Mouse (Mus musculus) layer of hippocampus, postnatal 10 days (tissue): ENCODE results near the gene Rps27rt. TPM values are rescaled to one million over a fixed set of nuclear protein-coding genes. Genes with fewer than 3 reads are reported as not detected.

Experiments used
- total RNA-seq, 2 experiments: library from RNA; stranded (reverse); gene quantifications; 2 replicates each; pipeline ENCODE4 v1.2.3; 2021

Rps27rt gene
- total RNA-seq, 2 experiments from 2014 or later, result 5.7 to 13.2 TPM

Other genes with a start within 250 kb of the Rps27rt start
- gene Cmtm7, start 200.9 kb downstream of the Rps27rt start, total RNA-seq, result 1 to 10 TPM; 5.4 to 6.5 TPM
- gene Cmtm8, start 138.6 kb downstream of the Rps27rt start, total RNA-seq, result 1 to 10 TPM; 1.7 to 2.9 TPM
- 10 to 100 TPM; 84.6 to 89.3 TPM for gene Gpd1l, start 48.8 kb downstream of the Rps27rt start, total RNA-seq
- gene Osbpl10, start 4.2 kb downstream of the Rps27rt start, total RNA-seq, result 10 to 100 TPM; 29.3 to 31.8 TPM